Mouse (Mus musculus) c-Kit-negative CD71-positive TER-119-positive erythroid progenitor cells, embryonic 14.5 days (primary cell): Measurements from ENCODE around the gene Ccdc69.
A peak's percentile ranks its signal among the peaks of the same experiment; 100 is the strongest.
"Not testable (repeated sequence)": the region's sequence is repeated elsewhere in the genome, so short reads cannot be mapped to it uniquely, and the experiment has no call there.

Experiments used
- DNase-seq: peaks from one replicate; pipeline ENCODE4 v3.0.0-alpha.2; 2013; ENCODE audit warnings: low read depth, low spot score

Gene Ccdc69

DNA sequence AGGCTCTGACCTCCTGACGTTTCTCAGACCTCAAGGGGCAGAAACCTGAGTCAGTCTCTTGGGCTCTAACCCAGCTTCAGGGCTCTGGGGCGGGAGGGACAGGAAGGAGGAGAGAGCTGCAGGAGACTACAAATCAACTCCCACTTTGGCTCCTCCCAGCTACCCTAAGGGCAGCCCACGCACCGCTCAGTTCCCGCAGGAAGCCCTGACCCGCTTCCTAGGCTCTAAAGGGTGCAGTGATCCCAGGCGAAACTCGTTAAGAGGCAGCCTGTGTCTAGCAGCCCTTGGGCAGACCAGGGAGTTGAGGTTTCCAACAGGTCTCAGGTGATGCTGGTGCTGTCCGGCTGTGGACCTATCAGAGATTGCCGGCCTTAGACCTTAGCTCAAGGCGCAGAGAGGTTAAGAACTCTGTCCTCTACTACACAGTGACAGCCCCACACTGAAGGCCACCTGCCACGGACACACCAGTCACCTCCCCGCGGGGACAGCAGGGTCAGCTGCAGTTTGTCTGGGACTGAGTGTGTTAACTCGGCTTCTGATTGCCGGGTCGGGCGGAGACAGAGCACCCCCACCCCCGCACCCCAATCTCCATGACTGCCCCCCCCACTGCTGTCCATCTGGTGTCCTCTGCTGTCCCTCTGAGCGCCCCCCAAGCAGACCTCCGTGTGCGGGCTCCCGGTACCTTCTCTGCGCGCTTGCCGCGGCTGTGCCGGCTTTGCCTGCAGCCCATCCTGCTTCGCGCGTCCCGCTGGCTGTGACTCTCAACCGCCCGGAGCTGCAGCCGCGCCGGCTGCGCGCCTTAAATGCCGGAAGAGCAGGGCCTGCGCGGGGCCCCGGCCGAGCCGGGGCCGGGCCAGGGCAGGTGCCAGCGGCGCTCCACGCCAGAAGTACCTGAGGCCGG, at the start of gene Ccdc69:
Ccdc69 (minus strand) TSS at position 801 of the 901 bp plus-strand sequence.
- DNase-seq: no peak

DNA sequence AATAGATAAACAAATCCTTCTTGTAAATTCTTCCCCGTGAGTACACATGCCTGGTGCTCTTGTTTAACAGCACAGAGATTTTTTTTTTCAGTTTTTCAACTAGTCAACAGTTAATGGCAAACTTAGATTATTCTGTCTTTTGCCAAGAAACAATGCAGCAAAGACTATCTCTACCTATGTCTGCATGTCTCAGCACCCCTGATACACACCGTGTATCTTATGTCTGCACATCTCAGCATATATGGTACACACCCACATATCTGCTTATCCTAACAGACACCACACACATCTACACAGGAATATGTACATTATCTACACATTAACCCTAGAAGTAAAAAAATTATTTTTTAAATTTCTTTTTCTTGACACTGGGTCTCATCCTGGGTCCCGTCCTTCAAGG, 48.7 kb upstream of the Ccdc69 start:
- no peak for DNase-seq

DNA sequence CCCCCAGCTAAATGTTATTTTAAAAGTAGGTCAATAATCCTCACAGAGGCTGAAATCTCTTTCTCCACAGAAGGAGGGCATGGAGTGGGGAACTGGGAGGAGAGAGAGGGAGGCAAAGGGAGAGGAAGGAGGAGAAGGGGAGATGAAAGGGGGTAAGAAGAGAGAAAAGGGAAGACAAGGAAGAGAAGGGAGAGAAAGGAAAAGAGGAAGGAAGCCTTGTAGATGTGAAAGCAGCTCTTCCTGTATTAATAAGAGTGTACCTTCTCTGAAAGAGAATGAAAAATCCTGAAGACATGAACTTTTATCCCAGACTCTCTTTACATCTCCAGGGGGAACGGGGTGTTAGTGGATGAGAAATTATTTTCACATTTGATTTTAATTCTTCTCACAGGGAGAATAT, 43.5 kb upstream of the Ccdc69 start:
- no peak for DNase-seq

DNA sequence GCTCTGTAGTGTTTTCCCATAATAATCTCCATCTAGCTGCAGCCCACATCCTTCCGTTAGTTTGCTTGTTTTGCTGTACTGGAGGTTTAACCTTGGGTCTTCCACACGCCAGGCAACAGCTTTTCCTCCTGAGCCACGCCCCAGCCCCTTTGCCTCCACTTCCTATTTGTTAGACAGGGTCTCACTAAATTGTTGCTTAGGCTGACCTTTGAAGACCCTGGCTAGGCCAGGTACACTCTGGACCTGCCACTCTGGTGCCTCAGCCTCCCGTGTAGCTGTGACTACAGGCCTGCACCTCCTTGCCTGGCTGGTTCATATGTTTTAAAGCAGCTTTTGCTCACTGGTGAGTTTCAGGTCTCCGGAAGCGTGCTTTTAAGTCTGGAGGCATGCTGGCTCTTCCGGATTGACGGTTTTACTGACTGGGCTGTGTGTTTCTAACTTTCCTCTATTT, 42.9 kb upstream of the Ccdc69 start:
- no peak for DNase-seq

DNA sequence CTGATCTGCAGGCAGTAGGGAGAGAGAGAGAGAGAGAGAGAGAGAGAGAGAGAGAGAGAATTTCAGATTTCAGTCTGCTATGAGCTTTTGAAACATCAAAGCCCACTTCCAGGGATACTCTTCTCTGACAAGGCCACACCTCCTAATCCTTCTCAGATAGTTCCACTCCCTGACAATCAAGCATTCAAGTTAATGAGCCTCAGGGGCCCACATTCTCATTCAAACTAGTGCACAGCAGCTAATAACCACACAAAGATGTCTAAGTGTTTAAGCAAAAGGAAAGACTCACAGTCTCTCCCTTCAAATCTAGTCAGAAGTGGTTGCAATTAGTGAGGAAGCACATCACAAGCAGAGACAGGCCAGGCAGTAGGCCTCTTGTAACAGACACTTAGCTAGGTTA, 42.3 kb upstream of the Ccdc69 start:
- DNase-seq: no peak

DNA sequence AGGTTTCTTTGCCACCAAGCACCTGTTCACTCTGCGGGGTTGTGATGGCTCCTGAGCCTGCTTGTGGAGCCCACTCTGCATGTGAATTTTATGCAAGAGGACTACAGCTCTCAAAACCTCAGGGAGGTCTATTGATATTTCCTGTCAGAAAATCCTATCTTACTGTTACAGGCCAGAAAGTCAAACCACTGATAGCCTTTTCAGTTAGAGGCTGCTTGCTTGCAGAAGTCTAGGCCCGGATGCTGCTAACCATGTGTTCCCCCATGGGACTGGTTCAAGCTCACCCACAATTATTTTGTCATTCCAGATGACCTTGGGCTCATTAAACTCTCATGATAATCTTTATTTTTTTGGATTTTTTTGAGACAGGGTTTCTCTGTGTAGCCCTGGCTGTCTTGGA, 39.1 kb upstream of the Ccdc69 start:
- no peak for DNase-seq

DNA sequence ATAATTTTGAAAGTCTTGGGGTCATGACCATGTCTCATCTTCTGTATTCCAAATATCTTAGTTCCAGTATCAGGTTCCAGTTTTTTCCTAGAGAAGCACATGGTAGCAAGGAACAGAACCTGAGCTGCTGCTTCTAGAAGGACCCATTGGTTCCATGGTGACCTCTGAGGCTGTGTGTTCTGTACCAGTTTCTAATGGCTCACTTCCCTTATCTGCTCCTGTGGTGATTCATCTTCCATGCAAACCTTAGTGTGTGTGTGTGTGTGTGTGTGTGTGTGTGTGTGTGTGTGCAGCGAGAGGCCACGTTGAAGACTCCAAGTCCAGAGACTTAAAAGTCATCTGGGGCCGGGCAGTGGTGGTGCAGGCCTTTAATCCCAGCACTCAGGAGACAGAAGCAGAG, 38.1 kb upstream of the Ccdc69 start:
- no peak for DNase-seq

DNA sequence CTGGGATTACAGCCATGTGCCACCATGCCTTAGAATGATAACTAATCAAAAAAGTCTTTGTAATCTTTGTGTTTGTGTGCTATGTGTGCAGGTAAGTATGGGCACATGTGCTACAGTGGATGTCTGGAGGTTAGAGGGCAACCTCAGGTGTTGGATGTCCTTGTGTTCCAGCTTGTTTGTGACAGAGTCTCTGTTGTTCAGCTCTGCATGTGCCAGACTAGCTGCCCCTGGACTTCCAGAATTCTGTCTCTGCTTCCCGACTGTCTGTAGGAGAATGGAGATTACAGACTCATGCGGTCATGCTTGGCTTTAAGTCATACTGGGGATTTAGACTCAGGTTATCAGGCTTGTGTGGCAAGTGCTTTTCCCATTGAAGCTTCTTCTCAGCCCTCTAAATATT, 36.4 kb upstream of the Ccdc69 start:
- DNase-seq: no peak

DNA sequence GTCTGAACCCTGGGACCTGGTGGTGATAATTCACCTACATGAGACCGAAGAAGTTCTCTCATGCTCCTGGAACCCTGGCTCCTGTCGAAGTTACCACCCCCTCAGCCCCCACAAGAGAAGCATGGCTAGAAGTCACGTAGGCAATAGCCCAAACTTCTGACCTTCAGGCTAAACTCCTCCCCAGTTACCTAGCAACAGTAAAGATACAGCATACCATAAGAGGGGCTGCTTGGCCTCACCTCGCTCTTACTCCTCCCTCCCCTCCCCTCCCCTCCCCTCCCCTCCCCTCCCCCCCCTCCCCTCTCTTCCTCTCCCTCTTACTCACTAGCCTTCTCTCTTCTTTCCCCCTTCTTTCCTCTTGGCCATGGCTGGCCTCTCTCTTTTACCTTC, 35.9 kb upstream of the Ccdc69 start:
- not testable (repeated sequence) for DNase-seq

DNA sequence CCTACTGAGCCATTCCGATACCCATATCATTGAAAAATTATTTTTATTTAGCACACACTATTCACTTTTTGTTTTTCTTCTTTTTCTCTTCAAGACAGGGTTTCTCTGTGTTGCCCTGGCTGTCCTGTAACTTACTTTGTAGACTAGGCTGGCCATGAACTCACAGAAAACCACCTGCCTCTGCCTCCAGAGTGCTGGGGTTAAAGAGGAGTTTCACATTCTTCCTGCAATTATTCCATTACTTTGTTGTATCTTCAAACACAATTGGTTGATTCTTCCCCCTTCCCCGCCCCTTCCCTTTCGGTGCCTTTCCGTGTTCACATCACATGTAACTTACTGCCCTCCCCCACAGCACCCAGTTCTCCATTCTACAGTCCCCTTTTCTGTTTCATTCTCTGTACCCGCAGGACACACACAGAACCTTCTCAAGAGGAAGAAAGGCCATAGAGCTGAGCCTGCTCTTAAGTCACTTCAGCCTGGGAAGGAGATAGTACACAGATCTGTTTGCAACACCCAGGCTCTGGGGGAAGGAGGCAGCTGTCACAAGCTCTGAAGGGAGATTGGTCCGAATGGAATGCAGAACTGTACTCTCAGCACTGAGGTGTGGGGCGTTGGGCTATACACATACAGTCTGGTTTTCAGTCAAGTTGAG, 35.4 kb upstream of the Ccdc69 start:
- no peak for DNase-seq

DNA sequence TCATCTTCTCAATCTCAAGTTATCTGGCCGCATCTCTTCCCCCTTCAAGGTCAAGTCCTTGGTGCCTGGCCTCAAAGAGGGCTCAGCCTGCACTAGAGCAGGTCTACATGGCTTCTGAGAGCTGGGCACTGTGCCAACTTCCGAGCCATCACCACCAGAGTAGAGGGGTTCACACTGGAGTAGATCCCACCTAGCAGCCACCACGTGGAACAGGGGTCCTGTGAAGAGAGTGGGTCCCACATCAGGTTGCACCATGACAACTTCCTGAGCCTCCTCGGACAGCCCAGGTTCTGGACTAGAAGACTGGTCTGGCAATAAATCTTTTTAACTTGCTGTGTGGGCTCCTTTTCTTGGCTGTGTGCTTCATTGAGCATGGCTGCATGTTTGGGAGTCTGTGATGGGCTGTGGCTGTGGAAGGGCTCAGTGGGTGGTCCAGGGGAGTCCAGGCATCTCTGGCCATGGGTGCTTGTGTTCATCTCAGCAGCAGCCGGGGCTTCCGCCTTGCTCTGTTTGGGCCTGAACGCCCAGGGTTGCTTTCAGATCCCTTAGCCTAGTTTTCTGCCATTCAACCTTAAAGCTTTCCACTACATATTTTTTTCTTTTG, 32.7 kb upstream of the Ccdc69 start:
- no peak for DNase-seq

DNA sequence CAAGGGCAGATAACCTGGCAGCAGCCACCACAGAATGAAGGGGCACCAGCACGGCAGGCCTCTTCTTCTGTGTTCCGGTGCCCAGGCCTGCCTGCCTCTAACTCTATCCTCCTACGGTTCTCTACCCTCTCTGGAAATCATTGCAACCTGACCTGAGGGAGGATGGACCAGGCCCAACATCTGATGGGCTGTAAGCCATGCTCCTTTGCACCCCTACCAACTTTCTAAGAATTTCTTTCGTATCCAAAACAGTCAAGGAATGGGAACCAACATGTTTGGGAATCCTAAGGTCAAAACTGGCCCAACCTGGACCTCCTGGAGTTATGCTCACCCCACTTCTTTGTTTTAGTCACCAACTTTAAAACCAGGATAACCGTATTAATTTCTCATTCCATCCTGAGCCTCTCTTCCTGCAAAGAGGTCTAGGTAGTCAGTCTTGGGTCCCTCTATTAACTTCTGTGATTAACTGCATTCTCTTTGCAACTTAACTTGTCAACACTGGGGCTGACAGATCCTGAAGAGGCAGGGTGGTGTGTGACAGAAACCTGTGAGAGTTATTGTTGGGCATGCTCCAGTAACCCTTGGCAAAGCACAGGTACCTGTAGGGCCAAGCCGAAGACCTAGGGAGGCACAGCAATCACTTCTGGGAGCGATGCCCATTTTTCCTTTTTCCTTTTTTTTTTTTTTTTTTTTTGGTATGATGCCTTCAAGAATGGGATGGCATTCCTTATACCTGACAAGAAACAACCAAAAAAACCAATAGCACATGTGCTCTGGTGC, 31.8 kb upstream of the Ccdc69 start:
- DNase-seq: no peak

DNA sequence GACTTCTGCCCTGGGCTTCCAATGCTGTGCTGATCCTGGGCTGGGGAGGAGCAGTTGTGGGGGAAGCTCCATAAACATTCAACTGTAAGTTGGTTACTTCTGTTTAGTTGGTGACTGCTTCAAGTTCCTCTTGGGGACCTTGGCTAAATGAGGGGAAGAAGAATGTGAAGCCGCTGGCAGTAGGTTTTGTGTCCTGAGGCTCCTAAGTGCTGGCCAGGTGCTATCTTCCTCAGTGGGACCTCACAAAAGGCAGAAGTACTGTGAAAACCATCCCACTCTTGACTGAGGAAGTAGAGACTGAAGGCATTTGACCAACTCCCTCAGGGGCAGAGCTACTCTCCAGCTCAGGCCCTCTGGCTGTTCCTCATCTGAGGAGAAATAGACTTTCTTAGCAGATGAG, 28.7 kb upstream of the Ccdc69 start:
- DNase-seq: no peak

DNA sequence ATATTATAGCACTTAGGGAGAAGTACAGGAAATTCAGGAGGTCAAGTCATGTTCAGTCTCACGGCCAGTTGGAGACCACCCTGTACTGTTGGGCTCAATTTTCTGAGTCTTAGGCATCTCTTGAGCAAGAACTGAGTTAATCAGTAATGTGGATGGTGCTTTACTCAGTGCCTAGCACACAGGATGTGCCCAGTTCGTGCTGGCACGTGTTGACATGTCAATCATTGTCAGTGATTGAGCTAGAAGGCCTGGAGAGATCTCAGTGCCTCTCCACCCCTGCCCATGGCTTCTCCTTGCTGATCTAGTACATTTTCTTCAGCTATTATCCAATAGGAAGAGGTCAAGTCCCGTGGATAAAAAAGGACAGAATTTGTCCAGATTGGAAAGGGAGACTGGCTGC, 27.5 kb upstream of the Ccdc69 start:
- DNase-seq: no peak

DNA sequence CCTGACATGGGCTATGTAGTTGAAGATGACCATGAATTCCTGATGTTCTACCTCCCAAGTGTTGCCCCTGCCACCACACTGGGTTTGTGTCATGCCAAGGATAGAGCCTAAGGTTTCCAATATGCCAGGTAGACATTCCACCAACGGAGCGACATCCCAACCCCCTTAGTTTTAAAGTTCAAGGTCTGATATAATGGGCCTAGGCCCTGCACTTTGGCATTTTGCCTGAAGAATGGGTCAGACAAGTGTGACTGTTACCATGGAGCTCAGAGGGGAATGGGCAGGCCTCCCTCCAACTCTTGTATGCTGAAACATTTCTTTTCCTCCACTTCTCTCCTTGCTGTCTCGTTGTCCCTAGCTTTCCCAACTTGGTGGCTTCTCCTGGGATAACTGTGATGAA, 25.3 kb upstream of the Ccdc69 start:
- no peak for DNase-seq

DNA sequence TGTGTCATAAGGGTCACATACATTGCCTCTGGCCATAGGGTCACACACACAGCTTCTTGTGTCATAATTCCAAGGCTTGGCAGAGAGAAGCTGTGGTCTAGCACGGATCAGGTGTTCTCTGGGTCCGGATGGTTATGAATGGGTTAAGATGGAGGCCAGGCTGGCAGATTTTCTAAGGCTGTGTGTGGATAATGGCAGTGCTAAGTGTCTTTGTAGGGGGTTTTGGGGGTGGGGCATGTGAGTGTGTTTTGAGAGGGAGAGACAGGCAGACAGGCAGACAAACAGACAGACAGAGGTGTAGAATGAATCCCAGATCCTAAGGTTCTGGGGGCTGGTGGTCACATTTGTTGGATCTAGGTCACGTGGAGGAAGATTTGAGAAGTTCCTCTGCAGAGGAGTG, 24.1 kb upstream of the Ccdc69 start:
- DNase-seq: no peak

DNA sequence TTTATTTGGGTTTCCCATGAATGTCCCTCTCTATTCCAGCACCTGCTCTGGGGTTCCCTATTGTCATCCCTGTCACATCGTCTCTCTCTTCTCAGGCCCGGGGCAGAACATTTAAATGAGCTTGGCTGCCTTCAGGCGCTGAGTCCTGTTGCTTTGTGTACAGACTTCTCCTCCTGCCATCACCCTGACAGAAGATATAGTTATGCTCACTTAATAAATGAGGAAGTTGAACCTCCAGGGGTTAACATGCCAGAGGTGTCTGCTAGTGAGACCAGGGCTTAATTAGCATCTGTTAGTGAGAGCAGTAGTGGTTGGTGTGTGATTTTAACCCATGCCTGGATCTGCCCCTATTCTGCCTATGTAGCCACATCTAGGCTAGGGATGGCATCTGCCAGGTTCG, 21.9 kb upstream of the Ccdc69 start:
- no peak for DNase-seq

DNA sequence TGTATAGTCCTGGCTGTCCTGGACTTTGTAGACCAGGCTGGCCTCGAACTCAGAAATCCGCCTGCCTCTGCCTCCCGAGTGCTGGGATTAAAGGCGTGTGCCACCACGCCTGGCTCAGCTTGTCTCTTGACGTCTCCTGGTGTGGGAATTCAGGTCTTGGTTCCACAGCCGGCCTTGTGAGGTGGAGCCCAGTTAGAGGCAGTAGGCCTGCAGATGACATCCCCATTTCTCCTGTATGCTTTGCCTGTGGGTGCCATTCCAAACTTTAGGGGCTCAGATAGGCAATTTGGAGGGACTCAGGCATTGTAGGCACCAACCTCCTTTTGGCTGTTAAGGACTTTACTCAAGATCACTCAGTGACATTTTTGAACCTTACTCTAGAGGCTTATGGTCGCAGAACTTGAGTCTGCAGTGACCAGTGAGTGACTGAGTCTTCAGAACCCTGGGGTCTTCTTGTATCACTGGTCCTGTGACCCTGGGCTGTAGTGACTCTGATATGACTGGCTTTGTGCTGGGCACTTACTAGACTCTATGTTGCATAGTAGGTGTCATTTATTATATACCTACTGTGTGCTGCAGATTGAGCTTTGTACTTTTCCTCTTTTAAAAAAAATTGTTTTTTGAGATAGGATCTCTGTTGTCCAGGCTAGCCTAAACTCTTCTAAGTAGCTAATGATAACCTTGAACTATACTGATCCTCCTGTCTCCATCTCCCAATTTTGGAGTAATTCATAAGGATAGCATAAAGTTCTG, 21.3 kb upstream of the Ccdc69 start:
- no peak for DNase-seq

DNA sequence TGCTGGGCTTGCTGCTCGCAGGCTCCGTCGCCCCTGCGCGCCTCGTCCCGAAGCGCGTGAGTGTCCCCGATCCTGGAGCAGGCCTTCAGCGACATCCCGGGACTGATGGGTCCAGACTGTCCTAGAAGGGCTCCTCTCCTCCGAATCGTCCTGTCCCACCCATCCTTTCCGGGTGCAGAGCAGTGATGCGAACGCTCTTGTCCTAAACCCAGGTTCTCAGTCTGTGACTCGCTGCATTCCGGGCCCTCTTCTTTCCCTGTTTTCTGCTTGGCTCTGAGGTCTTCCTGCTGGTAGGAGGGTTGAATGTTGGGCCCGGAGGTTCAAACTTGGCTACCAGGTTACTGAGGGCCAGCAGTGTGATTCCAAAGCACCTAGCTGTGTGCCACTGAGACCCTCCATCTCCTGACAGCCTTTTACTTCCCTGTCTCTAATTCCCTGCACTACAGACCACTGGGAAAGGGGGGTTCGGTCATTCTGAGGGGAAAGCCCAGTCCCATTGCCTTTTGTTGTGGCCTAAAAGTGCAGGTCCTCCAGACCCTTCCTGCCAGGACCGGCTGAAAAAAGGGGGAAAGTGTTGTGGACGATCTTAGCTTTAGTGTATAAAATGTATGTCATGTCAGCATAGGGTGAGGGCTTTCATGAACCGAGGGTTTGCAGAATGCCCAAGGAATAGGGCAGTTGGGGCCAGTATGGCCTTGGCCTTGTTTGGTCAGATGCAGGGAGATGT, 20.4 kb upstream of the Ccdc69 start:
- DNase-seq: no peak

DNA sequence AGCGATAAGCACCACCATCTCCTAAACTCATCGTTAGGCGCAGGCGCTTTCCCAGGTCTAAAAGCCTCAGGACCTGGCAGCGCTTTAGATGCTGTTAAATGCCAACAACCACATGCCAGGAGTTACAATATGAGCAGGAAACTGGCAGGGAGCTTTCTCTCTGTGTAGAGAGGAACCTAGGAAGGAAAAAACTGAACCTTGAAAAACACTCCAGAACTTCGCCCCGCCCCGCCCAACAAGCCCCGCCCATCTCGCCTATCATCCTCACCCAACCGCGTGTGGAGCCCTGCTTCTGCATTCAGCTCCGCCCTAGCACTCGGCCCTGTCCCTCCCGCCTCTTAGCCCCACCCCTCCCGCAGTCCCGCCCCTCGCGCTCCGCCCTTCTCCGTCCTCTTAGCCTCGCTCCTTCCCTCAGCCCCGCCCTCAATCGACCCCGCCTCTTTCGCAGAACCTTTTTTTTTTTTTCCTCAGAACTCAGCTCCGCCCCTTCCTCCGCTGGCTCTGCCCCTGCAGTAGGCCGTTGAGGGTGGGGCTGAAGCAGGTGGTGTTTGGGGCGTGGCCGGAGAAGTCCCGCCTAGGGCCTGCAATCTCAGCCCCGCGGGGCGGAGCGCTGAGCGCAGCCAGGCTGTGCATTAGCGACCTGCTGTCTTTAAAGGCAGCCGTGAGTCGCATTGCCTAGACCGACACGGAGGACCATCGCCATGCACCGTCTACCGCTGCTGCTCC, 19.7 kb upstream of the Ccdc69 start, which contains the start of gene Gm2a:
Gm2a (plus strand) TSS at position 653 of the 726 bp plus-strand sequence.
- peak; percentile 68 for DNase-seq
